Mouse (Mus musculus): Measurements from ENCODE around the gene Zmynd8. TPM values are rescaled to one million over a fixed set of nuclear protein-coding genes. Genes with fewer than 3 reads are reported as not detected.
"Not testable (repeated sequence)": the region's sequence is repeated elsewhere in the genome, so short reads cannot be mapped to it uniquely, and the experiment has no call there.

The Zmynd8 gene
- polyA plus RNA-seq, 1 experiment from 2014 or later, result 54.5 TPM

- H3K36me3 ChIP-seq (ENCODE audit: control insufficient read depth, insufficient read depth, low read length), result peaks cover 21% of the 10 kb centered on the region
- 62% methylated on average over 5 of the region's 5 CpGs for WGBS
- no peak overlapping the region for H3K4me3 ChIP-seq (ENCODE audit: low read depth, low read length)
- no peak overlapping the region for H3K9ac ChIP-seq (ENCODE audit: low read length)
- ATAC-seq (ENCODE audit: insufficient read depth, low FRiP score, low TSS enrichment) (no peak), DNase-seq (ENCODE audit: low spot score) (no peak)
- no peaks in the 10 kb centered on the region for H3K27me3 ChIP-seq (ENCODE audit: control insufficient read depth, insufficient read depth, low read length)
- H3K4me1 ChIP-seq (ENCODE audit: control insufficient read depth, insufficient read depth, low read length), result no peaks in the 10 kb centered on the region
- no peak overlapping the region for H3K27ac ChIP-seq (ENCODE audit: low read depth, low read length)
- no peak overlapping the region for H3K4me2 ChIP-seq (ENCODE audit: low read depth)
- H3K9me3 ChIP-seq (ENCODE audit: control insufficient read depth, low read length), result no peaks in the 10 kb centered on the region
Measured at GRCm38 (mm10) chr2:165811536-165811935, 87.3 kb downstream of the Zmynd8 start.

GRCm38 (mm10) chr2:165809901-165810477 is 88.8 kb downstream of the Zmynd8 start:
- H3K27ac ChIP-seq (ENCODE audit: low read depth, low read length), result no peak overlapping the region
- H3K4me3 ChIP-seq (ENCODE audit: low read depth, low read length), result no peak overlapping the region
- H3K4me2 ChIP-seq (ENCODE audit: low read depth), result no peak overlapping the region
- H3K36me3 ChIP-seq (ENCODE audit: control insufficient read depth, insufficient read depth, low read length), result peaks cover 21% of the 10 kb centered on the region
- no peaks in the 10 kb centered on the region for H3K9me3 ChIP-seq (ENCODE audit: control insufficient read depth, low read length)
- no peaks in the 10 kb centered on the region for H3K27me3 ChIP-seq (ENCODE audit: control insufficient read depth, insufficient read depth, low read length)
- no peak overlapping the region for H3K9ac ChIP-seq (ENCODE audit: low read length)
- WGBS, result 78% methylated on average over 5 of the region's 5 CpGs
- ATAC-seq (ENCODE audit: insufficient read depth, low FRiP score, low TSS enrichment) (no peak), DNase-seq (ENCODE audit: low spot score) (no peak)
- no peaks in the 10 kb centered on the region for H3K4me1 ChIP-seq (ENCODE audit: control insufficient read depth, insufficient read depth, low read length)

- Histone ChIP-seq H3K9me3 (ENCODE audit: control insufficient read depth, low read length) (no peaks in the 10 kb centered on the region), H3K4me1 (ENCODE audit: control insufficient read depth, insufficient read depth, low read length) (no peaks in the 10 kb centered on the region), H3K9ac (ENCODE audit: low read length) (no peak overlapping the region), H3K4me3 (ENCODE audit: low read depth, low read length) (no peak overlapping the region), H3K36me3 (ENCODE audit: control insufficient read depth, insufficient read depth, low read length) (peaks cover 23% of the 10 kb centered on the region), H3K27ac (ENCODE audit: low read depth, low read length) (no peak overlapping the region), H3K27me3 (ENCODE audit: control insufficient read depth, insufficient read depth, low read length) (no peaks in the 10 kb centered on the region), H3K4me2 (ENCODE audit: low read depth) (no peak overlapping the region)
- DNase-seq (ENCODE audit: low spot score) (no peak), ATAC-seq (ENCODE audit: insufficient read depth, low FRiP score, low TSS enrichment) (no peak)
- WGBS, result 97% methylated on average over 5 of the region's 5 CpGs
Measured at GRCm38 (mm10) chr2:165809091-165809490, 89.7 kb downstream of the Zmynd8 start.

GRCm38 (mm10) chr2:165808179-165808975 is 90.4 kb downstream of the Zmynd8 start:
- Histone ChIP-seq H3K27ac (ENCODE audit: low read depth, low read length) (no peak overlapping the region), H3K4me3 (ENCODE audit: low read depth, low read length) (no peak overlapping the region), H3K36me3 (ENCODE audit: control insufficient read depth, insufficient read depth, low read length) (peaks cover 23% of the 10 kb centered on the region), H3K9me3 (ENCODE audit: control insufficient read depth, low read length) (no peaks in the 10 kb centered on the region), H3K27me3 (ENCODE audit: control insufficient read depth, insufficient read depth, low read length) (no peaks in the 10 kb centered on the region), H3K4me1 (ENCODE audit: control insufficient read depth, insufficient read depth, low read length) (no peaks in the 10 kb centered on the region), H3K4me2 (ENCODE audit: low read depth) (no peak overlapping the region), H3K9ac (ENCODE audit: low read length) (no peak overlapping the region)
- WGBS, result 96% methylated on average over 12 of the region's 12 CpGs
- ATAC-seq (ENCODE audit: insufficient read depth, low FRiP score, low TSS enrichment) (no peak), DNase-seq (ENCODE audit: low spot score) (no peak)

GRCm38 (mm10) chr2:165800174-165800573 is 98.6 kb downstream of the Zmynd8 start:
- peaks cover 23% of the 10 kb centered on the region for H3K36me3 ChIP-seq (ENCODE audit: control insufficient read depth, insufficient read depth, low read length)
- not testable (repeated sequence) for H3K27me3 ChIP-seq (ENCODE audit: control insufficient read depth, insufficient read depth, low read length); H3K4me2 ChIP-seq (ENCODE audit: low read depth); H3K4me3 ChIP-seq (ENCODE audit: low read depth, low read length); DNase-seq (ENCODE audit: low spot score); ATAC-seq (ENCODE audit: insufficient read depth, low FRiP score, low TSS enrichment); H3K9me3 ChIP-seq (ENCODE audit: control insufficient read depth, low read length); H3K4me1 ChIP-seq (ENCODE audit: control insufficient read depth, insufficient read depth, low read length); H3K9ac ChIP-seq (ENCODE audit: low read length); H3K27ac ChIP-seq (ENCODE audit: low read depth, low read length)
- WGBS, result 96% methylated on average over 3 of the region's 3 CpGs

GRCm38 (mm10) chr2:165797876-165798275 is 100.9 kb downstream of the Zmynd8 start:
- no peaks in the 10 kb centered on the region for H3K9me3 ChIP-seq (ENCODE audit: control insufficient read depth, low read length)
- no peak overlapping the region for H3K27ac ChIP-seq (ENCODE audit: low read depth, low read length)
- no peak overlapping the region for H3K9ac ChIP-seq (ENCODE audit: low read length)
- peaks cover 27% of the 10 kb centered on the region for H3K36me3 ChIP-seq (ENCODE audit: control insufficient read depth, insufficient read depth, low read length)
- WGBS, result 70% methylated on average over 8 of the region's 8 CpGs
- ATAC-seq (ENCODE audit: insufficient read depth, low FRiP score, low TSS enrichment), result no peak
- no peak for DNase-seq (ENCODE audit: low spot score)
- no peak overlapping the region for H3K4me2 ChIP-seq (ENCODE audit: low read depth)
- H3K4me1 ChIP-seq (ENCODE audit: control insufficient read depth, insufficient read depth, low read length), result no peaks in the 10 kb centered on the region
- no peaks in the 10 kb centered on the region for H3K27me3 ChIP-seq (ENCODE audit: control insufficient read depth, insufficient read depth, low read length)
- no peak overlapping the region for H3K4me3 ChIP-seq (ENCODE audit: low read depth, low read length)

- 83% methylated on average over 3 of the region's 3 CpGs for WGBS
- H3K36me3 ChIP-seq (ENCODE audit: control insufficient read depth, insufficient read depth, low read length), result peaks cover 37% of the 10 kb centered on the region
Measured at GRCm38 (mm10) chr2:165793283-165793638, 105.6 kb downstream of the Zmynd8 start.

GRCm38 (mm10) chr2:165792431-165793282 is 106.2 kb downstream of the Zmynd8 start:
- Histone ChIP-seq H3K4me2 (ENCODE audit: low read depth) (no peak overlapping the region), H3K9ac (ENCODE audit: low read length) (no peak overlapping the region), H3K27me3 (ENCODE audit: control insufficient read depth, insufficient read depth, low read length) (no peaks in the 10 kb centered on the region), H3K4me3 (ENCODE audit: low read depth, low read length) (no peak overlapping the region), H3K36me3 (ENCODE audit: control insufficient read depth, insufficient read depth, low read length) (peaks cover 37% of the 10 kb centered on the region), H3K9me3 (ENCODE audit: control insufficient read depth, low read length) (no peaks in the 10 kb centered on the region), H3K4me1 (ENCODE audit: control insufficient read depth, insufficient read depth, low read length) (peaks cover 8% of the 10 kb centered on the region), H3K27ac (ENCODE audit: low read depth, low read length) (no peak overlapping the region)
- ATAC-seq (ENCODE audit: insufficient read depth, low FRiP score, low TSS enrichment) (no peak), DNase-seq (ENCODE audit: low spot score) (no peak)
- WGBS, result 88% methylated on average over 24 of the region's 25 CpGs

More at GRCm38 (mm10) chr2:165793283-165793638, 105.6 kb downstream of the Zmynd8 start:
- DNase-seq (ENCODE audit: low spot score), result no peak
- H3K9ac ChIP-seq (ENCODE audit: low read length), result no peak overlapping the region
- H3K27ac ChIP-seq (ENCODE audit: low read depth, low read length), result no peak overlapping the region
- no peak for ATAC-seq (ENCODE audit: insufficient read depth, low FRiP score, low TSS enrichment)
- H3K9me3 ChIP-seq (ENCODE audit: control insufficient read depth, low read length), result no peaks in the 10 kb centered on the region
- H3K4me2 ChIP-seq (ENCODE audit: low read depth), result no peak overlapping the region
- H3K4me1 ChIP-seq (ENCODE audit: control insufficient read depth, insufficient read depth, low read length), result peaks cover 8% of the 10 kb centered on the region
- H3K27me3 ChIP-seq (ENCODE audit: control insufficient read depth, insufficient read depth, low read length), result no peaks in the 10 kb centered on the region
- H3K4me3 ChIP-seq (ENCODE audit: low read depth, low read length), result no peak overlapping the region

All from neural tube, embryonic 11.5 days (tissue).